Mouse (Mus musculus) thymus, postnatal 0 days (tissue): ENCODE results near the gene Cux2. TPM values are rescaled to one million over a fixed set of nuclear protein-coding genes. Genes with fewer than 3 reads are reported as not detected.

Source experiments
- DNase-seq: peaks from one replicate; pipeline ENCODE4 v3.0.0-alpha.2; 2015; ENCODE audit warnings: low spot score
- polyA plus RNA-seq: library from polyadenylated mRNA; unstranded; fragments of >200 nt; fragmentation: Nextera tagmentation; extraction: Ambion mirVana; gene quantifications from 2 replicates; pipeline ENCODE4 v1.2.1, GENCODE M21; 2015

The Cux2 gene
- polyA plus RNA-seq, 1 experiment from 2014 or later, result 0.17 TPM

DNA sequence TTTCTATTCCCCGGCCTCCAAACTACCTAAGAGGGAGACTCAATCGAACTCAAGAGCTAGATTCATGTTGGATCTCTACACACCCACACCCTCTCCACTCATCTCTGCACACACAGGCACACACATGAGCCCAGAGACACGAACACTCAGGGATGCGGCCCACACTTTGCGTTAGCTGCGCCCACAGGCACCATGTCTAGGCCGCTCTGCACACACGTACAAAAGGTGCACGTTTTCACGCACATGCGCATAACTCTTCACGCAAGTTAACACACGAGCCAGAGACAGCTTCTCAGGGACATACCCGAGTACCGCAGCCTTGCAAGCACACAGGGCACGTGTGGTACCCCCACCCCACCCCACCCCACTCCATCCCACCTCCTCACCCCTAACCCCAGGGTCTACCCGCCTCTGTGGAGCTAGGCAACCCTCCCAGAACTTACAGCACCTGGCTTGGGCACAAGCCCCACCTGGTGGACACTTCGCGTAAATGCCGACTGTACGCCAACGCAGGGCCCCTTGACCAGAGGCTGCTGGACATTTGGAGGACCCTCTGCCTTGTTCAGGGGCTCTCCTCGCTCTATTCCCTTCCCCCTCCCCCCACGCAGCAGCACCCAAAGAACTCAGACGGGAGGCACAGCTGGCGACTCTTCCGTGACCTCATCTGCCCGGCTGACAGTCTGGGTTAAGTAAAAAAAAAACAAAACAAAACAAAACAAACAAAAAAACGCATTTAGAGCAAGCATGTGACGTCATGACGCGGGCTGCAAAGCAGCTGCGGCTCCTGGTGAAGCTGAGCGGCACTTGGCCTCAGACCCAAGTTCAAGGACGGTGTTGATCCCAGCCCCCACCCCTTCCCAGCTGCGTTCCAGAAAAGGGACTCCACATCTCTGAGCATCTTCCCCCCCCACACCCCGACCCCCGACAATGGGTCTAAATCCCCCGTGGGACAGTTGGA is 9.4 kb upstream of the Cux2 start:
- peak; percentile 43 for DNase-seq

DNA sequence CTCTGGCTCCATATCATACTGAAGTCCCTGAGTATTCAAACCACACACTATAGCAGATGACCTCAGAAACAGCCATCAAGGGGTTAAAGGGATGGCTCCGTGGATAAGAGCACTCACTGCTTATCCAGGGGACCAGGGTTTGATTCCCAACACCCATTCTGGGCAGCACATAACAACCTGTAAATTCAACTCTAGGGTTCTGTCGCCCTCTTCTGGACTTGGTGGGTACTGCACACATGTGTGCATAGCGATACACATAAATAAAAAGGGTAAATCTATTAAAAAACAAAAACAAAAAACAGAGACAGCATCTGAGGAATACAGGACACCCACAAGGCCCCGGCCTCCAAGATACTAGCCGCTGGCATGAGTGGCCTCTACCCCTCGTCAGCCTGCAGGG is 7.7 kb upstream of the Cux2 start:
- no peak for DNase-seq

DNA sequence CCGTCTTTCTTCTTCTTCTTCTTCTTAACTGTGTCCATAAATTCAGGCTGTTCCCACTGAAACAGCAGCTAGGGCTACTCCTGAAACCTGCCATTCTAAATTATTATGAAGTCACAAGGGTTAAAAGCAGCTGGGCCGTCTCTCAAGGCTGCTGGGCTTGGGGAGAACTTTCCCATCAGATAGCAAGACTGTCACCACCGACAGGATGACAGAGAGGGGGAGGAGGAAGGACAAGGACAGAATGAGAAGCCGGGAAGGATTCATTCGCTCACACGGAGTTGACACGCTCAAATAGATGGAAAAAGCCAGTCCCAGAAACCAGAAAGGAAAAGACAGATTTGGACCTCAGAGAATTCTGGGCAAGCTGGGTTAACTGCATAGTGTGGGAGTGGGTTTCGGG is 6.7 kb upstream of the Cux2 start:
- DNase-seq, result no peak

- DNase-seq, result no peak
Measured at GRCm38 (mm10) chr5:122054130-122054843, 4.4 kb upstream of the Cux2 start.

- no peak for DNase-seq
Measured at GRCm38 (mm10) chr5:122053587-122053986, 3.7 kb upstream of the Cux2 start.

GRCm38 (mm10) chr5:122050832-122051105 is 867 bp upstream of the Cux2 start:
- no peak for DNase-seq

DNA sequence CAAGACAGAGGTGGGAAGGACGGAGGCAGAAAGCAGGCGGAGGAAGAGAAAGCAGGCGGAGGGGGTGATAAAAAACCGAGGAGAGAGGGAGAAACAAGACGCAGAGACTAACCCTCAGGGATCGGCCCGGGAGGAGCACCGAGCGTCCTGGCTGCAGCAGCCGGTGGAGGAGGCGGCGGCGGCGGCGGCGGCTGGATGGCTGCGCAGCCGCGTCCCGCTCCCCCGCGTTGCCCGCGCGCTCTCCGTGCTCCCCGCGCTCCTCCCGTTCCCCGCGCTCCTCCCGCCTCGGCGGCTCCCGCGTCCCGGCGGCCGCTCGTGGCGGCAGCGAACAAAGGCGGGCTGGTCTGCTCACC is 262 bp downstream of the Cux2 start:
- peak; percentile 38 for DNase-seq

GRCm38 (mm10) chr5:122048686-122049663 is 927 bp downstream of the Cux2 start:
- no peak for DNase-seq

DNA sequence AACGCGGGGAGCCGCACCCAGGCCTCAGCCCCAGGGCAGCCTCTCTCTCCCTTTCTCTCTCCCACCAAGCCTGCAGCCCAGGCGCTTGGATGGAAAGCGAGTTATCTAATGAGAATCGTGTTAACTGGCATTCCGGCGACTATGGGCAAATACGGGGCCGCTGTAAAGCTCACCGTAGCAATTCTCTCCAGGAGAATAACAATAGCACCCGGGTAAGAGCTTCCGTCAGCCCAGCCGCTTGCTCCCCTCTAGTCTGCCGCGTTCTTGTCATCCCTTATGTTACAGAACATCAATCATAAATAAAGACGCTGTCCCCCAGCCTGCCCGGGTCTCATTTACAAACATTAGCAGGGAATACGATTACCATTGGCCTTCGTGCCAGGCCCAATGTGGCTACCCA is 1.6 kb downstream of the Cux2 start:
- DNase-seq, result no peak

DNA sequence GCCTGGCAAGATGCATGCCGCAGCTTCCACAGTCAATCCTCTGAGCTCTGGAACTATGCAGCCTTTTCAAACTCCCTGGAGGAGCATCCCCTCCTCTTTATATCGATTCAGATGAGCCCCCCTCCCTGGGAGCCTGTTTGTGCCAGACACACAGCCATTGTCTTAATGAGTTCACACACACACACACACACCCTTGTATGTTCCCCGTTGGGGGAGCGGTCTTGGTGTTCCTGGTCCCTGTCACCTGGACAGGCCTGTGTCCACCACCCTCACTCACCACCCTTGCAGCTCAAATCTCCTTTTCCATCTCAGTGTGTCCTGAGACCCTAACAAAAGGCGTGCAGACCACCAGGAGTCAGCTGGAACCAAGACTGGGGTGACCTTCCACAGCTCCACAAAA is 2.1 kb downstream of the Cux2 start:
- DNase-seq, result no peak

DNA sequence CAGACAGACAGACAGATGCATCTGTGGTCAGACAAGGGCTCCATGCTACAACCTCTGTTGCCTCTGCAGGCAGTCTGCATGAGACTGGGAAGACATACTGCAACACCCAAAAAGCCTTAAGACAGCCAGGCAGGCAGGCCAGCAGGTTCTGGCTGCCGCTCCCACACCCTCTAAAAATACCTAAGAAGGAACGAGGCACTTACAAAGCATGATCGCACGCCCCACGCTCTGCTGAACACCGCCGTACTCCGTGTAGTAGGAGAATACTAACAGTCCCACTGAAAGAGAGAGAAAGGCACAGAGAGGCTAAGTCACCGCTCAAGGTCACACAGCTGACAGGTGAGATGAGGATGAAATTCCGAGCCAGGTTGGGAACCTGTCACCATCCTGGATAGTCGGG is 6.3 kb downstream of the Cux2 start:
- no peak for DNase-seq

DNA sequence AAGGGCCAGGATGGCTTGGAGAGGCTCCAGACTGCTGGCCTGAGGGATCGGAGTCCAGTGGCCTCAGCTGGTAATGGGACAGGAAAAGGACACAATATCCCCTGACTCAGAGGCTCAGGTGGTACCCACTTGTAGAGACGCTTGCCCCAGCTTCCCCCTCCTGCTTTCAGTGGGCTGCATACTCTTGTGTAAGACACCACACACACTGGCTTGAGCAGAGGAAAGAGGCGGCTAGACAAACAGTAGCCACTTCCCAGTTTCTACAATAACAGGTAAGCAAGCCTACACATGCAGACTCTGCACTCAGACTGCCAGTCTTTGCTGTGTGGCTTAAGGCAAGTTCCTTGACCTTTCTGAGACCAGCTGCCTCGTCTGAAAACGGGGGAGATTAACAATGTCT is 14.6 kb downstream of the Cux2 start:
- DNase-seq, result no peak

GRCm38 (mm10) chr5:122033167-122033478 is 16.8 kb downstream of the Cux2 start:
- DNase-seq, result no peak

DNA sequence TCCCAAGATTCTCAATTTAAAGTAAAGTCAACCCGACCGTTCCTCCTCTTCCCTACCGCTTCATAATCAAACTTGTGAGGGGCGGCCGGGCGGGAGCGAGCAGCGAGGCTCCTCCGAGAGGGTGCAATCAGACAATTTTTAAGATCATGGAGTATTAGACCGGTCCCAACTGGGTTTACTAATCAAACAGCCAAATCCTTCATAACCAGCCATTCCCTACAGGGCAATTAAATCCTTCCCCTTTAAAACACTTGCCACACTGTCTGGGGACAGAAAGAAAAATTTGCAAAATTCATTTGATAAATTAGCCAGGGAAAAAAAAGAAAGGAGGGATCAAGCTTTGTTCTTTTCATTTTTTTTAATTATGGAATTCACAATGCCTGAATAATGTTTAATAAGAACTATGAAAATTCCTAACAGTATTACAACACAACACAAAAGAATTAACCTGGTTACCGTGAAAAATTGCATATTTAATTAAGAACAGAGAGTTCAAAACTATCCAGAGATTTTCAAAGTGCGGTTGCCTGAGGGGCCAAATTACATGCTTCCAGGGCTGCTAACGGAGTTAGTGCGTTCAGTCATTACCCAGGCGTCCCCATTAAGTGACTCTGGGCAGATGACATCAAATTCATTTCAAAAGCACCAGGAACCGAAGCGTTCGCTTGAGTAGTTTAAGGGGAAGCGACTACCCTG is 17.3 kb downstream of the Cux2 start:
- DNase-seq, result no peak

GRCm38 (mm10) chr5:122031146-122031545 is 18.8 kb downstream of the Cux2 start:
- DNase-seq, result no peak

GRCm38 (mm10) chr5:122030640-122031039 is 19.3 kb downstream of the Cux2 start:
- DNase-seq, result peak; percentile 16

- no peak for DNase-seq
Measured at GRCm38 (mm10) chr5:122026771-122027170, 23.1 kb downstream of the Cux2 start.

DNA sequence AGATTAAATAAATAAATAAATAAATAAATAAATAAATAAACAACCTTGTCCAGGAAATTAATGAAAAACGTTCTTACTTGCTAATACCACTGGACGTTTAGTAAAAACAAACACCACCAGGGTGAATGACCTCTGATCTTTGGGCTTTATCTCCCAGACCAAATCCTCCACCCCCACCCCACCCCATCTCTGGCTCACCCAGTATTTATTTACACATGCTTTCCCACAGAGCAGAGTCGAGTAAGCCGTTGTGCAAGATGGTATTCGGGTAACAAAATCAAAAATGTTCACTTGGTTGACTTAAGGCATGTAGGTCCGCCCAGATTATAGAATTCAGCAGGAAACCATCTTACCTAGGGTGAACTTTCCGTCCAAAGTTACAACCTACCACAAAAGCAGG is 23.6 kb downstream of the Cux2 start:
- DNase-seq, result no peak

DNA sequence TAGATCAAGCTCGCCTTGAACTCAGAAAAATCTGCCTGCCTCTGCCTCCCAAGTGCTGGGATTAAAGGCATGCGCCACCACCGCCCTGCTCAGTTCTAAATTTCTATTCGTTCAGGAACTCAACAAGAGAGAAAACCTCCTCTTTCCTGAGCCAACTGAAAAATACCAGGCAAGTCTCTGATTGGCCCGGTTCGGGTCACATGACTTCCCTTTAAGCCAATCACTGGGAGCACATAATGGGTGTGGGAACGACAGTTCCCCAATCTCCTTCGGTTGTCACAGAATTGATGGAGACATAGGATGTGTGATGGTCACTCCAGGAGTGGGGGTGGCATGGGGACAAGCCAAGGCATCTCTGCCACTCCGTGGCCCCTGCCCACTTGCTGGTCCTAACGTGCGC is 24.8 kb downstream of the Cux2 start:
- no peak for DNase-seq

DNA sequence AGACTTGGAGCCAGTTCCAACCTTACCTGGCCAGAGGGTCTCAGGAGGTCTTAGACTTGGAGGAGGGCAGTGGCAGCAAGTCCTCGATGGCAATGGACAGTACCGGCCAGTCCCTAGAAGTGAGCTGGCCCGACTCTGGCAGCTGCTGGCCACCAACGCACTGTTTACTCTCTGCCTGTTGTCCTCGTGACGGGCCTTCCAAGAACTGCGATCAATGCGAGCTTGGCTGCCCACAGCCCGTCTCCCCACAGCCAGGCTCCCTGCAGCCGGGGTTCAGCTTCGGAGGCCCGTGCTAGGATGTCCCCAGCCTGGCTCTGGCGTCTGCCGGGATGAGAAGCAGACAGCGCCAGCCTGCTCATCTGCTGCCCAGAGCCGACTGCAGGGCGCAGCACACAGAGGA is 30.6 kb downstream of the Cux2 start:
- DNase-seq, result no peak

GRCm38 (mm10) chr5:122017778-122018177 is 32.1 kb downstream of the Cux2 start:
- no peak for DNase-seq
